Mouse (Mus musculus): ENCODE results near the gene Pip4k2a. TPM values are rescaled to one million over a fixed set of nuclear protein-coding genes. Genes with fewer than 3 reads are reported as not detected.
"Not testable (repeated sequence)": the region's sequence is repeated elsewhere in the genome, so short reads cannot be mapped to it uniquely, and the experiment has no call there.

The Pip4k2a gene
- total RNA-seq (2021) = 1 to 10 TPM; 3.1 to 4.5 TPM
- long read RNA-seq, experiment 1, partial matches to known transcripts = 0 of 5 reads
- long read RNA-seq, experiment 1, other reads (novel, unspliced or antisense) = 2 of 5 reads
- long read RNA-seq, experiment 2, partial matches to known transcripts = 0 of 3 reads
- long read RNA-seq, experiment 2, other reads (novel, unspliced or antisense) = 0 of 3 reads

GRCm38 (mm10) chr2:18998054-18998478 is at the start of gene Pip4k2a, which contains the start of gene 4930426L09Rik:
Gene Pip4k2a (minus strand): TSS chr2:18998126.
Gene 4930426L09Rik (plus strand): TSS chr2:18998343.
- DNase-seq = peak; percentile 96

GRCm38 (mm10) chr2:19037907-19038570 is 40.1 kb upstream of the Pip4k2a start:
- no peak overlapping the region for H3K4me3 ChIP-seq
- peak overlapping the region; percentile 48 for H3K27ac ChIP-seq
- intact Hi-C loops (cut with DNase I) = no loop called here
- no peak for TF ChIP-seq CTCF (IDR thresholded peaks at IDR 0.05)
- no peak for DNase-seq

More at GRCm38 (mm10) chr2:18998054-18998478, at the start of gene Pip4k2a, which contains the start of gene 4930426L09Rik:
- intact Hi-C loops (cut with DNase I) = loop anchor here (5.0 kb wide), 1 partner anchor 316 kb away; no protein-coding TSS in a partner anchor
- H3K4me3 ChIP-seq = peak within 1 kb of the TSS; percentile 83
- peak; percentile 38 for TF ChIP-seq CTCF (IDR thresholded peaks at IDR 0.05)
- peak within 1 kb of the TSS; percentile 91 for H3K27ac ChIP-seq

DNA sequence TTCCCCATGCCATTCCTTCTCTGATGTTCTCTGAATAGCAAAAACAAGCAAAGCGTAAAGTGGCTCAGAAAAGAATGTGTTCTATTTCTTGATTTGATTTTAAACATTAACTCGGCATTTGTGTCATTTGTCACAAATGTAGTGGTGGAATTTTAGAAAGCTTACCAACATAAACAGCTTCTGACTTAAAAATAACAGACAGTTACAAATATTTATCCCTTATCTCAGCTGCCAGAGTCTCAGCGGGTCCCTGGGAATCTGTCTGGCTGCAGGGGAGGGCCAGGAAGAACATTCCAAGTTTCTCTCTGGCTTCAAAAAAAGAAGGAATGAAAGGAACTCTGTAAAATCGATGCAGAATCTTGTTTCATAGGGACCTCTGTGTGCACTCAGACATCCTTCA is 39.5 kb upstream of the Pip4k2a start:
- intact Hi-C loops (cut with DNase I) = no loop called here
- no peak for DNase-seq
- H3K27ac ChIP-seq = peak overlapping the region; percentile 48
- no peak overlapping the region for H3K4me3 ChIP-seq
- TF ChIP-seq CTCF (IDR thresholded peaks at IDR 0.05) = no peak

GRCm38 (mm10) chr2:19024807-19025206 is 26.9 kb upstream of the Pip4k2a start:
- intact Hi-C loops (cut with DNase I) = no loop called here
- DNase-seq = no peak
- H3K4me3 ChIP-seq = no peak overlapping the region

GRCm38 (mm10) chr2:19018034-19018433 is 20.1 kb upstream of the Pip4k2a start:
- no peak overlapping the region for H3K27ac ChIP-seq
- DNase-seq = no peak
- no peak for TF ChIP-seq CTCF (IDR thresholded peaks at IDR 0.05)
- H3K4me3 ChIP-seq = no peak overlapping the region
- intact Hi-C loops (cut with DNase I) = no loop called here

More at GRCm38 (mm10) chr2:19024807-19025206, 26.9 kb upstream of the Pip4k2a start:
- no peak overlapping the region for H3K27ac ChIP-seq
- TF ChIP-seq CTCF (IDR thresholded peaks at IDR 0.05) = no peak

DNA sequence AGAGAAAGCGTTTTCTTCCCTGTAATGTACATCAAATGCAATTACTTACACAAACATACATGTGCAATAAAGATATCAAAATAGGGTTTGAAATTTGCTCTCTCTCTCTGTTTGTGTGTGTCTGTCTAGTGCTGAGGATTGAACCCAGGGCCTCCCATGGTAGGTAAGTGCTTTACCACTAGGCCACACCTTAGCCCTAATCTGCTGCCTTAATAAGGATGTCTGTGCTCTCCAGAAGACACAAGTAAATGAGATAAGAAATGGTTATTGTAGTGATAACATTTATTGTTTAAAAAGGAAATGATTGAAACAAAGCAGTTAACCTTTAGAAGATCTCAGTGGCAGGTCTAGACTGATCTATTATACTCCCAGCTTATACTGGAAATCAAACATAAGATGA is 18.9 kb upstream of the Pip4k2a start:
- no peak overlapping the region for H3K27ac ChIP-seq
- no peak for DNase-seq
- H3K4me3 ChIP-seq = no peak overlapping the region
- TF ChIP-seq CTCF (IDR thresholded peaks at IDR 0.05) = no peak
- intact Hi-C loops (cut with DNase I) = no loop called here

GRCm38 (mm10) chr2:19016348-19016747 is 18.4 kb upstream of the Pip4k2a start:
- TF ChIP-seq CTCF (IDR thresholded peaks at IDR 0.05) = no peak
- DNase-seq = no peak
- no peak overlapping the region for H3K4me3 ChIP-seq
- H3K27ac ChIP-seq = no peak overlapping the region
- intact Hi-C loops (cut with DNase I) = no loop called here

DNA sequence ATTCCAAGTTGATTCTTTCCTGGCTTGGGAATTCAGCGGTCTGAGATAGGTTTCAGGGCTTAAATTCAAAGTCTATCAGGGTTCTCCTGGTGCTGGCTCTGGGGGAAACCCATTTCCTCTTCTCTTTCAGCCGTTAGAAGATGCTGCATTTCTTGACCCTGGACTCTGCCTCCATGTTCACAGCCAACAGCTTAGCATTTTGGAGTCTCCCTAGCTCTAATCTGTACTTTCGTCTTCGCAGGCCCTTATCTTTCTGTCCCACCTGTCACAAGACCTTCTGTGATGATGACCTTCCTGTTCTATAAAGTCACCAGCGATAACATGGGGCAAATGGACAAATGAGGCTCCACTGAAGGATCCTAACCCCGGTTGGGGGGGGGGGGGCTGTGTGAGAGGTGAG is 13.5 kb upstream of the Pip4k2a start:
- no peak for DNase-seq
- no peak overlapping the region for H3K27ac ChIP-seq
- TF ChIP-seq CTCF (IDR thresholded peaks at IDR 0.05) = no peak

GRCm38 (mm10) chr2:19010541-19010940 is 12.6 kb upstream of the Pip4k2a start:
- DNase-seq; H3K4me3 ChIP-seq; H3K27ac ChIP-seq; intact Hi-C loops (cut with DNase I): not testable (repeated sequence)

More for the DNA sequence above, 13.5 kb upstream of the Pip4k2a start:
- no peak overlapping the region for H3K4me3 ChIP-seq
- intact Hi-C loops (cut with DNase I) = no loop called here

DNA sequence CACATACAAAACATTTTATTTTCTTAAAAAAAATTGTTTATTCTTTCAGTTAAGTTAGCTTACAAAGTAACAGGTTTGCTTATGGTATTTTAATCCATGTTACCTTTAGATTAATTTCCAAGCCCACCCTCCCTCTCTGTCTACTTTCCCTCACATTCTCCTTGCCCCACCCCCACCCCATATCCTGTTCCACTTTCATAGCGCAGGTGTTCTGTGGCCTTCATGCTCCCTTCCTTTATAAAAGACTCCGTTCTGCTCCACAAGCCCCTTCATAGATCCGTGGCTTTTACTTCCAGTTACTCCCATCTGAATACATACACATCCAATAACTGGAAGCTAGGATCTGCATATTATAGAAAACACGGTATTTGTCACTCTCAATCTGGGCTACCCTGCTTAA is 9.7 kb upstream of the Pip4k2a start:
- DNase-seq = no peak
- no peak overlapping the region for H3K4me3 ChIP-seq
- TF ChIP-seq CTCF (IDR thresholded peaks at IDR 0.05) = no peak
- no peak overlapping the region for H3K27ac ChIP-seq
- intact Hi-C loops (cut with DNase I) = no loop called here

- intact Hi-C loops (cut with DNase I) = no loop called here
- Histone ChIP-seq H3K27ac (no peak overlapping the region), H3K4me3 (no peak overlapping the region)
- no peak for TF ChIP-seq CTCF (IDR thresholded peaks at IDR 0.05)
- no peak for DNase-seq
Measured at GRCm38 (mm10) chr2:19006124-19006523, 8.2 kb upstream of the Pip4k2a start.

- H3K4me3 ChIP-seq = no peak overlapping the region
- no peak for TF ChIP-seq CTCF (IDR thresholded peaks at IDR 0.05)
- peak; percentile 29 for DNase-seq
- intact Hi-C loops (cut with DNase I) = loop anchor here (5.0 kb wide), 1 partner anchor 132 kb away; no protein-coding TSS in a partner anchor
- H3K27ac ChIP-seq = no peak overlapping the region
Measured at GRCm38 (mm10) chr2:19004801-19005200, 6.9 kb upstream of the Pip4k2a start.

DNA sequence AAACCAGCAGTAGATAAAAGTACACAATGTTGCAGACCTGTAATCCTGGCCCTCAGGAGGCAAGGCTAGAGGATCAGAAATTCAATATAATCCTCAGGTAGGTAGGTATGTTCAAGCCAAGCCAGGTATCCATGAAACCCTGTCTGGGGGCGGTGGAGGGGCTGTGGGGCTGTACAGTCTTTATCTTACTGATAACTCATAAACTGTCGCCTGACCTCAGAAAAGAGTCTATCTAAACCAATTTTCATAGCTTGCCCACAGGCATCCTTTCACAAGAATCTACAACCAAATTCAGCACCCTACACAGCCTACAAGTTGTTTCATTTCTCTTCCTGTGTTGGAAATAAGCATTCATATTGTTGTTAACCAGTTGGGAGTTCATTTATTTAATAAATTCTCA is 1.5 kb upstream of the Pip4k2a start:
- no peak overlapping the region for H3K4me3 ChIP-seq
- TF ChIP-seq CTCF (IDR thresholded peaks at IDR 0.05) = no peak
- H3K27ac ChIP-seq = no peak overlapping the region
- intact Hi-C loops (cut with DNase I) = loop anchor here (5.0 kb wide), 1 partner anchor 317 kb away; no protein-coding TSS in a partner anchor
- DNase-seq = no peak

Measured in gastrocnemius, adult 2 months (tissue).